Mouse (Mus musculus) regulatory T cell (primary cell): ENCODE data around the gene Cma2.

Source experiments
- in situ Hi-C: fragments of 300-600 bp; cut with MboI, MseI; formaldehyde crosslinking; loops from one replicate; pipeline ENCODE4 v1.15.1; 2025; ENCODE audit warnings: high pct_unique_total_duplicates

Cma2 gene

GRCm38 (mm10) chr14:56021305-56021704, 70.5 kb downstream of the Cma2 start:
- in situ Hi-C loops = loop anchor here (25.0 kb wide), 1 partner anchor 1059 kb away; the partner anchor contains the start of gene Myh6
